Mouse (Mus musculus) spleen, postnatal 36 days (tissue): Measurements from ENCODE around the gene Mgl2.
"Not testable (repeated sequence)": the region's sequence is repeated elsewhere in the genome, so short reads cannot be mapped to it uniquely, and the experiment has no call there.

Experiments used
- DNase-seq, 2 experiments: peaks; one replicate each; pipeline ENCODE4 v3.0.0; 2022; ENCODE audit warnings: low spot score in 2 of 2, mixed read lengths in 1 of 2

Mgl2 gene

GRCm38 (mm10) chr11:70129926-70130379, at the start of gene Mgl2:
Gene Mgl2, plus strand, starts transcription at chr11:70130329.
- DNase-seq, result no peak

- no peak for DNase-seq
These were observed 49.1 kb upstream of the Mgl2 start for GRCm38 (mm10) chr11:70080803-70081590.

- peak; percentile 6 to 28 for DNase-seq
These were observed 45.6 kb upstream of the Mgl2 start for GRCm38 (mm10) chr11:70084563-70084962.

- peak in 1 of 2 experiments; percentile 26 for DNase-seq
These were observed 37.9 kb upstream of the Mgl2 start, which contains the start of gene Asgr2 for GRCm38 (mm10) chr11:70091986-70092783. Gene Asgr2, plus strand, starts transcription at chr11:70092644.

GRCm38 (mm10) chr11:70097396-70097795, 32.7 kb upstream of the Mgl2 start:
- no peak for DNase-seq

GRCm38 (mm10) chr11:70099102-70099501, 31.0 kb upstream of the Mgl2 start:
- no peak for DNase-seq

- DNase-seq, result no peak
These were observed 30.3 kb upstream of the Mgl2 start for GRCm38 (mm10) chr11:70099809-70100208.

GRCm38 (mm10) chr11:70103701-70104315, 26.3 kb upstream of the Mgl2 start:
- DNase-seq, result no peak

GRCm38 (mm10) chr11:70107085-70107484, 23.0 kb upstream of the Mgl2 start:
- DNase-seq, result no peak

- DNase-seq, result peak; percentile 18 to 34
These were observed 20.0 kb upstream of the Mgl2 start for GRCm38 (mm10) chr11:70110146-70110545.

GRCm38 (mm10) chr11:70114562-70114961, 15.6 kb upstream of the Mgl2 start:
- DNase-seq, result no peak

- no peak for DNase-seq
These were observed 14.2 kb upstream of the Mgl2 start for GRCm38 (mm10) chr11:70115901-70116300.

- not testable (repeated sequence) for DNase-seq
These were observed 4.9 kb downstream of the Mgl2 start for GRCm38 (mm10) chr11:70135001-70135400.

- not testable (repeated sequence) for DNase-seq
These were observed 5.8 kb downstream of the Mgl2 start for GRCm38 (mm10) chr11:70135925-70136324.

GRCm38 (mm10) chr11:70139171-70139570, 9.0 kb downstream of the Mgl2 start:
- no peak for DNase-seq

- no peak for DNase-seq
These were observed 20.9 kb downstream of the Mgl2 start for GRCm38 (mm10) chr11:70151072-70151471.

- DNase-seq, result not testable (repeated sequence)
These were observed 25.8 kb downstream of the Mgl2 start, which contains the start of gene Clec10a for GRCm38 (mm10) chr11:70155897-70156296. Gene Clec10a, plus strand, starts transcription at chr11:70156197.

- DNase-seq, result no peak
These were observed 32.2 kb downstream of the Mgl2 start for GRCm38 (mm10) chr11:70162336-70162735.

- no peak for DNase-seq
These were observed 36.1 kb downstream of the Mgl2 start for GRCm38 (mm10) chr11:70165972-70166921.

GRCm38 (mm10) chr11:70168136-70168535, 38.0 kb downstream of the Mgl2 start:
- no peak for DNase-seq

GRCm38 (mm10) chr11:70169471-70169870, 39.3 kb downstream of the Mgl2 start:
- DNase-seq, result not testable (repeated sequence)
